Mouse (Mus musculus) adipocyte (in vitro differentiated cells): ENCODE measurements around the gene Cd177.
A peak's percentile ranks its signal among the peaks of the same experiment; 100 is the strongest.
"Not testable (repeated sequence)": the region's sequence is repeated elsewhere in the genome, so short reads cannot be mapped to it uniquely, and the experiment has no call there.

Experiments
- DNase-seq: peaks from one replicate; pipeline ENCODE4 v3.0.0-alpha.2; 2016; ENCODE audit warnings: low spot score

The Cd177 gene

GRCm38 (mm10) chr7:24760211-24760610 is at the start of gene Cd177:
Gene Cd177, minus strand, starts transcription at chr7:24760311.
- no peak for DNase-seq

DNA sequence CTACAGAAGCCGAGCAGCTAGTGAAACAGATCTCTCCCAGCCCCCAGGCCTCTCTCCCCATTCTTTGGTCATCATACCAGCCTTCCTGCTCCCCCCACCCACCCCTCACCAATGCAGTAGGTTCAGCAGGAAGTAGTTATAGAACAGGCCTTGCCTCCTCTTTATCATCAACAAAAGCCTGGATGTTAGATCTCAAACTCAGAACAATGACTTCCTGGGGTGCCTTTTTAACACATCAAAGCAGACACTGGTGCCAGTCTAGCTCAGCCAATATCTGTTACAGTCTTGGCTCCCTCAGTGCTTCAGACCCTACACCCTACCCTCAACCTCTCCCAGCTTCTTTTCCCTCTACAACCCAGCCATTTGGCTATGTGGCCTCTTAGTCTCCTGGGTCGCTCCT is 48.9 kb upstream of the Cd177 start:
- DNase-seq: no peak

- DNase-seq: peak; percentile 26
Measured at GRCm38 (mm10) chr7:24804826-24805225, 44.7 kb upstream of the Cd177 start.

DNA sequence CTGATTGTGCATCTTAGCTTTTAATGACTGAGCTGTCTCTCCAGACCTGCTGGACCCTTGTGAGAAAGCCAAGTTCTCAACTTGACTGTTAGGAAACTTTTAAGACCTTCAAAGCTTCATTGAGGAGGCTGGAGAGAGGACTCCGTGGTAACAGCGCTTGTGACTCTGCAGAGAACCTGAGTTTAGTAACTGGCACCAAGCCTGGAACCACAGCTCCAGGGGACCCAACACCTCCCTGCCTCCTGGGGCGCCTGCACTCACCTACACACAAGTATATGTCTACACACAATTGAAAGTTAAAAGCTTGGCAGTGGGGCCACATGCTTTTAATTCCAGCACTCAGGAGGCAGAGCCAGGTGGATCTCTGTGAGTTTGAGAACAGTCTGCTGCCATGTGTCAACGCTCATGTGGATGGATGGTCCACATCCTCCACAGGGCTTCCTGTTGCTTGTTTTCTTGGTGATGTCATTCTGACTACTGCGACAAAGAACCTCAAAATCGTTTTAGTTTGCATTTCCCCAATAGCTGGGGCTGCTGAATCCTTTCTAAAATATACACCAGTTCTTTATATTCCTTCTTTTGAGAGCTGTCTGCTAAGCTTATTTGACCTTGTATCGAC is 42.1 kb upstream of the Cd177 start:
- no peak for DNase-seq

GRCm38 (mm10) chr7:24797918-24798317 is 37.8 kb upstream of the Cd177 start:
- DNase-seq: no peak

DNA sequence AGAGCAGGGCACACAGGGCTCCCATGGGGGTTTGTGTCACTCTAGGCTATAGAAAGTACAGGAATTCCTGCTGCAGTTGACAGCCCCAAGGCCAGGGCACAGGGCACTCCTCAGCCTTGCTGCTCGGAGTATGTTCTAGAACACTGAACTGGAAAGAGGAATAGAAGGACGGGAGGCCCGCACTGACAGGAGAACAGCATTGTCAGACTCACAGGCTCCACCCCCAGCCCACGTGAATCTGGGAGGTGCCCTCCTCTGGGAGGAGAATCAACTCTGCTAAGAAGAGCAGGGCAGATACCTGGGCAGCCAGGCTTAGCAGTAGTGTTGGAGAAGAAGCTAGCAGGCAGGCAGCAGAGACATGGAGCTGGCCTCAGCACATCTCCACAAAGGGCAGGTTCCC is 16.8 kb upstream of the Cd177 start, which contains the start of gene Ceacam10:
Ceacam10 (plus strand) TSS at position 289 of the 400 bp plus-strand sequence.
- DNase-seq: not testable (repeated sequence)

GRCm38 (mm10) chr7:24776145-24776544 is 16.0 kb upstream of the Cd177 start:
- no peak for DNase-seq

DNA sequence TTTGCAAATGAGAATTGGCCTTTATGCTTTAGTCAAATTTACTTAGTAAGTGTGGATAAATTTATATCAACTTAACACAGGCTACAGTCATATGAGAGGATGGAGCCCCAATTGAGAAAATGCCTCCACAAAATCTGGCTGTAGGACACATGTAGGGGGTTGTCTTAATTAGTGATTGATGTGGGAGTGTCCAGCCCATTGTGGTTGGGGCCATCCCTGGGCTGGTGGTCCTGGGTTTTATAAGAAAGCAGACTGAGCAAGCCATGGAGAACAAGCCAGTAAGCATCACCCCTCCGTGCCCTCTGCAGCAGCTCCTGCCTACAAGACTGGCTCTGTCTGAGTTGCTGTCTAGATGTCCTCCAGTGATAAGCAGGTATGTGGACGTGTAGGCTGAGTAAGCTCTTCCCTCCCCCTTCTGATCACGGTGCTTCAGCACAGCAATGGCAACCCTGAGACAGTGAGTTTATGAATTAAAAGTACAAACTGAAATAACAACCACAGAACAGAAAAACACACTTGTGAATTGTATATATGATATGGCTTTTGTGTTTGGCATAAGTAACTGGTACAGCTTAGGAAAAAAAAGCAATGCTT is 13.9 kb upstream of the Cd177 start:
- DNase-seq: no peak

- DNase-seq: no peak
Measured at GRCm38 (mm10) chr7:24771361-24771760, 11.2 kb upstream of the Cd177 start.

- DNase-seq: no peak
Measured at GRCm38 (mm10) chr7:24762574-24762973, 2.5 kb upstream of the Cd177 start.

DNA sequence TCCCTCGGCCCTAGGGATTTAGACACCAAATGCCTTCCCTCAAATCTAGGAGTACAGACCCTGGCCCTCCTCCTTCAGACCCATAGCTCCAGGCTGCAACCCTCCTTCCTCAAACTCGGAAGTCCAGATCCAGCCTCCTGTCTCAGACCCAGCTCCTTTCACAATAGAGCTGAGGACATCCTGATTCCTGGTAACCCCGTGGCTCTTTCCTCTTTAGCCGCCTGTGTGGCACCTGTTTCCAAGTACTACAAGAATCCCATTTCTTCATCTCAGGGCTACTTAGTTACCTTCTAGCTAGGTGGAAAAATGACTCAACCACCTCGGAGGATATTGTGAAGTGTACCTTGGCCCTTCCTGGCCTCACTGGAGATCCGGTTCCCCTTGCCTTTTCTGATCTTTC is 1.1 kb upstream of the Cd177 start:
- no peak for DNase-seq

GRCm38 (mm10) chr7:24758520-24758919 is 1.6 kb downstream of the Cd177 start:
- DNase-seq: no peak

DNA sequence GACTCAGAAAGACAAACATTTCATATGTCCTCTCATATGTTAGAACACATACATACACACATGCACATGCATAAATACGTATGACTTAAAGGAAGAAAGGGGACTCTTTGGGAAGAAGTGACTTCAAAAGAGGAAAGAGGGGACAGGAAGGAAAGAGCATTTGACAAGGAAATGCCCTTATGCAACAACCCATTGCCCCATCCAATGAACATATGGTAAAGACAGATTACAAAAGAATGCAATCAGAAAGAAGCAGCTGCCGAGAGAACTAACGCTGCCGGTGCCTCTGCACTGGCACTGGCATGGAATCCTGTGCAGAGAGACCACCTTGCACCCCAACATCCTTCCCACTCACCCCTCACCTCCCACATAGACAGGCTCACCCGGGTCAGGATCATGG is 6.6 kb downstream of the Cd177 start:
- DNase-seq: no peak

GRCm38 (mm10) chr7:24751610-24752009 is 8.5 kb downstream of the Cd177 start:
- no peak for DNase-seq

DNA sequence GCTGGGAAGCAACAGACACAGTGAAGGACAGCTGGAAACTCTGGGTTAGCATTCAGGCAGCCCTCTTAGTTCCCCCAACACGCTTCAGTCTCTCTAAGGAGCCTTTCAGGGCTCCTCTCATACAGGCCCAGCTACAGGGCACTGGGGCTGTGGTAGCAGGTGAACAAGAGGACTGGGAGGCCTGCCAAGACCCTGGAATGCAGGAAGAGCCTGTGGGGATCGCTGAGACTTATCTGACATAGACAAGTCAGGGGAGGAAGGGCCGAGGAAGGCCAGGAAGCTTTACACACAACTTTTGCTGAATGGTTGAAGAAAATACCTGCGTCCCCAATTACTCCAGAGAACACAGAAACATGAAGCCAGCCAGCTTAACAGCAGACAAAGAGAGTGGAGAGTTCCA is 9.4 kb downstream of the Cd177 start:
- no peak for DNase-seq

- DNase-seq: no peak
Measured at GRCm38 (mm10) chr7:24735970-24736670, 24.0 kb downstream of the Cd177 start.

GRCm38 (mm10) chr7:24726808-24727207 is 33.3 kb downstream of the Cd177 start, which contains the start of gene Gm4763:
Gene Gm4763, minus strand, starts transcription at chr7:24726908.
- DNase-seq: not testable (repeated sequence)

- DNase-seq: no peak
Measured at GRCm38 (mm10) chr7:24715039-24715438, 45.1 kb downstream of the Cd177 start.

GRCm38 (mm10) chr7:24708832-24709292 is 51.2 kb downstream of the Cd177 start, which contains the start of gene BC049730:
Gene BC049730, plus strand, starts transcription at chr7:24709242.
- no peak for DNase-seq

DNA sequence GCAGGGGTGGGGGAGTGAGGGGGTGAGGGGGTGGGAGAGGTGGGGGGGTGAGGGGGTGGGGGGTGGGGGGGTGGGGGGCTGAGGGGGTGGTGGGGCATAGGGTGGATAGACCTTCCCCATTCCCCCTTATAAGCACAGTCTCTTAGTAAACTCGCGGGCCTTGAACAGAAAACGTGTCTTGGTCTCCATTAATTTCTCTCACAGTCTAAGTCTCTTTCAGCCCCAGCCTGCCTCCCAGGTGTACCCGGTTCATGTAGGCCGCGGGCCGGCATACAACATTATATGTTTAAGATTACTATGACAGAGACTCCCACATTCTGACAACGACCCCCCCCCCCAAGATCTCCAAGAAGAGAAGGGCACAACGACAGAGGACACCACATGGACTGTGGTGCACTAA is 57.3 kb downstream of the Cd177 start:
- not testable (repeated sequence) for DNase-seq

GRCm38 (mm10) chr7:24697891-24698290 is 62.2 kb downstream of the Cd177 start:
- not testable (repeated sequence) for DNase-seq
